Mouse (Mus musculus) bone marrow macrophage, adult 2 months (primary cell): ENCODE measurements around the gene Gm10401.

Source experiments
- CTCF ChIP-seq: IDR thresholded peaks from 2 replicates; pipeline ENCODE4 v1.5.1; 2012; ENCODE audit warnings: low read depth, mild to moderate bottlenecking, low read length, moderate library complexity
- POLR2A ChIP-seq: IDR thresholded peaks from 2 replicates; pipeline ENCODE4 v1.6.1; 2012; ENCODE audit warnings: mild to moderate bottlenecking, low read depth, low read length, borderline replicate concordance

DNA sequence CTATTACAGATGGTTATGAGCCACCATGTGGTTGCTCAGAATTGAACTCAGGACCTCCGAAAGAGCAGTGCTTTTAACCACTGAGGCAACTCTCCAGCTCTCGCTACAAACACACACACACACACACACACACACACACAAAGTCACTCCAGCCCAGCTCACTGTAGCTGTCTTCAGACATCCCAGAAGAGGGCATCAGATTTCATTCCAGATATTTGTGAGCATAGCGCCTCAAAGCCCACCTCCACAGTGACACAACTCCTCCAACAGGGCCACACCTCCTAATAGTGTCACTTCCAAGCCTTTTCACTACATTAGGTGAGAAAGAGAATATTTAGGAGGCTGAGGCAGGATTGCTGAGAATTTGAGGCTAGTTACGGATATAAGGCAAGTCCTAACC lies 41.0 kb upstream of the Gm10401 start:
- TF ChIP-seq POLR2A (no peak), CTCF (no peak)
